Mouse (Mus musculus) layer of hippocampus, postnatal 25 days (tissue): ENCODE data around the gene Mei1. TPM values are rescaled to one million over a fixed set of nuclear protein-coding genes. Genes with fewer than 3 reads are reported as not detected.

Source experiments
- DNase-seq, 2 experiments: peaks; one replicate each; pipeline ENCODE4 v3.0.0; 2022; ENCODE audit warnings: mixed read lengths in 2 of 2, low spot score in 1 of 2; ENCODE audit errors: extremely low spot score in 1 of 2
- total RNA-seq, 2 experiments: library from RNA; stranded (reverse); gene quantifications; 2 replicates each; pipeline ENCODE4 v1.2.3; 2021

Gene Mei1
- under 1 TPM; 0.12 to 0.59 TPM for total RNA-seq

DNA sequence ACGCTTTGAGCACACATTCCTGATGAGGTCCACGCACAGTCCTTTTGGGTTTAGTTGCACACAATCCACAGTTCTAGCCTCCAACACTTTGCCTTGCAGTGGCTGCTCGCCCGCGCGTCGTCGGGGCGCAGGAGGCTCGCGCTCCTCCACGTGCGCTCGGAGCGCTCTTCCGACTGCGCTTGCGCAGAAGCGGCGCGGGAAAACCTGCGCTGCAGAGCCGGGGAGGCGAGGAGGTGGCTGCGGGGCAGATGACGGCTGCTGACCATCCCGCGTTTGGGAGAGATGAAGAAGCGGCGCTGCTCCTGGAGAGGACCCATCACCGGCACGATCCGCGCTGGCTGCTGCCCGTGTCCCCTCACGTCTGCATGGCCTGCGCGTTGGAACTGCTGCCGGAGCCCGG is at the start of gene Mei1:
TSS of gene Mei1 (plus strand) at position 99 of the 400 bp plus-strand sequence.
- DNase-seq = no peak

DNA sequence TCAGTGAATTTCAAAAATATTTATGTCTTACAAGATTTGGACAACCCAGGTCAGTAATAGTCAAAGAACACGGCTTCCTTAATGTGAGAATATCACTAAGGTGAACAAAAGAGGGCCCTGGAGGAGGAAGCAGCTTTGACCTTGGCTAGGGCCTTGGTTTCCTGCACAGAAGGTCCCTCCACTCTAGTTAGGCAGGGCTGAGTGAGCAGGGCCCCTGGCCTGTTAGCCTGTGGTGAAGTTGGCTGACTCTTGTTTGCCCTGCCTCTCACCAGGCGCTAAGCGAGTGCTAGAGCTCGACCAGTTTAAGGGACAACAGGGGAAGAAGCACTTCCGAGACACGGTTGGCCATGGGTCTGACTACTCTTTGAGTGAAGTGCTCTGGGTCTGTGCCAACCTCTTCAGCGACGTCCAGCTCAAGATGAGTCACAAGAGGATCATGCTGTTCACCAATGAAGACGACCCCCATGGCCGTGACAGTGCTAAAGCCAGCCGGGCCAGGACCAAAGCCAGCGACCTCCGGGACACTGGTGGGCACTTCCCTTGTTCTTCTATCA is 47.2 kb upstream of the Mei1 start:
- no peak for DNase-seq

DNA sequence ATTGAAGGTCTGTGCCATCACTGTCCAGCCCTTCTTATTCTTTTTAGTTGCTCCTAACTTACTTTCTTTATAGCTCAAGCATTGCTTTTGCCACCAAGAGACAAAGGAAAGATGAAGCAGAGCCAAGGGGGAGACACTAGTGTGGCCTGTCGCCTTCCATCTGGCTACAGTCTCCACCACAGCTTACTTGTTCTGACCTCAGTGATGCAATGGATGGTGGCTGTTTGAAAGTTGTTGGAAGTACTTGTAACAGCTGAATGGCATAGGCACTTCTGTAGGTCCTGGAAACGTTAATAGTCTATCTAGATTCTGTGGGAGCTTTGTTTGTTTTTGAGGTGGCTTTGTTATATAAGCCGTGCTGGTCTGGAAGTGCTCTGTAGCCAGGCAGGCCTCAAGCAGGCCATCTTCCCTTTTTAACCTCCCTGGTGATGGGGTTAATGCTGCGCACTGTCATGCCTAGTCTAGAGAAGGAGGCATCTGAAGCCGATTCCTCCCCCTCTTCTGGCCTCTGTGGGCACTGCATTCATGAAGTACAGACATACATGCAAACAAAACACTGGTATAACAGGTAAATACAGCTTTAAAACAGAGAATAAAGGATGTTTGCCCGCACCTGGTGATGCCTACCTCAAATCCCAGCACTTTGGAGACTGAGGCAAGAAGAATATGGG is 45.7 kb upstream of the Mei1 start:
- no peak for DNase-seq

DNA sequence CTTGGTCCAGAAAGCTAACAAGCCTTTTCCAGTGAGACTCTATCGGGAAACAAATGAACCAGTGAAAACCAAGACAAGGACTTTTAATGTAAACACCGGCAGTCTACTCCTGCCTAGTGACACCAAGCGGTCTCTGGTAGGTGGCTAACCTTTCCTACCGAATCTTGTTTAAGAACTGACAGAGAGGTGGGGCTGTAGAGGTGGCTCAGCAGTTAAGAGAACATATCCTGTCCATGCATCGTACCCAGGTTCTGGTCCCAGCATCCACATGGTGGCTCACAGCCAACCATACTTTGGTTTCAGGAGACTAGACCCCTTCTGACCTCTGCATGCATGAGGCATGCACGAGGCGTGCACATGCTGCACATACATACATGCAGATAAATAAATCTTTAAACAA is 42.5 kb upstream of the Mei1 start:
- no peak for DNase-seq

DNA sequence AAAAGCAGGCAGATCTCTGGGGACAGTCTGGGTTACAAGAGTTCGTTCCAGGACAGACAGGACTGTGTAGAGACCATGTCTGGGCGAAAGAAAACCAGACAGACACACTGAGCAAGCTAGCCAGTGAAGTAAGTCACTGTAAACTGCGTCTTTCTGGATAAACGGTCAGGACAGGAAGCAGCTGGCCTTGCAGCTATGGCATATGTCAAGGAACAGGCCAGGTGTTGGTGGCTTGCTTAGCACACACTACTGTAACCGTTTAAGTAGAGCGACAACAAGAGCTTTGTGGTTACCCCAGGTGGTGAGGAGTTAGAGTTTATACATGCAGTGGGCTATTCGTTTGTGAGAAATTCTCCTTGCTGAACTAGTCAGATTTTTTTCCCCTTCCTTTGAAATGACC is 42.1 kb upstream of the Mei1 start:
- DNase-seq = no peak

DNA sequence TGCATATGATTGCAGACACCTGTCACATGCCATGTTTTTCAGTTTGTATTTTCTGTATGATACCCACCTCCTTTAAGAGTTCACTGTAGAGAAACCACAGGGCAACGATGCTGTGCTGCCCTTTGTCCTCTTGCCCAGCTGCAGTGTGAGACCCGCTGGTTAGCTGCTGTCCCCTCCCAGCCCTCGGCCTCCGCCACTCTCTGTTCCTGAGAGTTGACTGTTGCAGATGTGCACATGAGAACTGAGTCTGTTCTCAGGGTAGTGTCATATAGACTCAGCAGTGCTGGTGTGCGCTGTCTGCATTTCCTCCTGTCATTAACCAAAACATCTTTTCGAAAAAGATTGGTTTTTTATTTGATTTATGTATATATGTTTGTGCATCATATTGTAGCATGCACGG is 37.4 kb upstream of the Mei1 start:
- DNase-seq = no peak

DNA sequence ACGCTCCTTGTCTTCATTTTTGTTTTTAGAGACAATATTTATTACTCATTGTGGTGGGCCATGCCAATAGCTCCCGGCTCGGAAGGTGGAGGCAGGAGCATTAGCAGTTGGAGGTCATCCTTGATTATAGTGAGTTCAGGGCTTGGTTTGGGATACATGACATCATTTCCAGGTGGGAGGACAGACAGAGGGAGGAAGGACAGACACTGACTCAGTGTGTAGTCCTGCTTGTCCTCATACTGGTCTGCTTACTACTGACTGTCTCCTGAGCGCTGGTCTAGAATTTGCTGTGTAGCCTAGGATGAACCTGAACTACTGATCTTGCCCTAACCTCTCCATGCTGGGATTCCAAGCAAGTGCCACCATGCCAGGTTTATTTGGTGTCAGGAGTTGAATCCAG is 36.0 kb upstream of the Mei1 start, which contains the start of gene Desi1:
TSS of gene Desi1 (minus strand) at position 101 of the 400 bp plus-strand sequence.
- DNase-seq = no peak

DNA sequence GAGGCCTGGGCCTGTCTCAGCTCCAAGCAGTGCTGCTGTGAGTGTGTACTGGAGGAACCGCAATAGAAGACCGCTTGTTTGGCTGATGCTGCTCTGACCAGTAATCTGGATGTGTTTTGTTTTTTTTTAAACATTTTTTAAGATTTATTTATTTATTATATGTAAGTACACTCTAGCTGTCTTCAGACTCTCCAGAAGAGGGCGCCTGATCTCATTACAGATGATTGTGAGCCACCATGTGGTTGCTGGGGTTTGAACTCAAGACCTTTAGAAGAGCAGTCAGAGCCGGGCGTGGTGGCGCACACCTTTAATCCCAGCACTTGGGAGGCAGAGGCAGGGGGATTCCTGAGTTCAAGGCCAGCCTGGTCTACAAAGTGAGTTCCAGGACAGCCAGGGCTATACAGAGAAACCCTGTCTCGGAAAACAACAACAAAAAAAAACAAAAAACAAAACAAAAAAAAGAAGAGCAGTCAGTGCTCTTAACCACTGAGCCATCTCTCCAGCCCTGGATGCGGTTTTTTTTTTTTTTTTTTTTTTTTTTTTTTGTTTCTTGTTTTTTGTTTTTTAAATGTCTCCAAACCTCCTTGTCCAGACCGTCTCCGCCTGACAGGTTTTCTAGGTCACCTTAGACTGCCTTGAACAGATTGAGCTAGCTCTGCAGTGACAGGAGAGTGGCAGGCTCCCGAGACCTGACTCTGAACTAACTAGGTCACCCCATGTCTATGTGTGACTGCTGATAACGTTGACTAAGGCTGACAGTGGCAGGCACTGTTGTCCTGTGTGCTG is 33.7 kb upstream of the Mei1 start:
- DNase-seq = peak in 1 of 2 experiments; percentile 27

DNA sequence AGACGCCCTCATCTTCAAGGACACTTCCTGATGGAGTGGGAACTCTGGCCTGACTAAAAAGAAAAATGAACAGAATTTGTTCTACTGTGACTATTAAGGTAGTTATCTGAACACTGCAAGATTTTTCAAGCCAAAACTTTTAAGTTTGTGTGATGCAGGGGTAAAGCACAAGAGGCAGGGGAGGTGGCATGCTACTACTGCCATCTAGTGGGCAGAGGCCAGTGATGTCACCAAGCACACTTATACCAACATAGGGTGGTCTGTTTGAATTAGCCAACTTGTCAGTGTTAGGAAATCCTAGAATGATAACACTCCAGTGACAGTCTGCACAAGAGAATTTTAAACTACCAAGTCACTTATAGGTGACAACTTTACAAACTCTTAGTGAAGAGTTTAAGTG is 29.1 kb upstream of the Mei1 start:
- peak in 1 of 2 experiments; percentile 24 for DNase-seq

DNA sequence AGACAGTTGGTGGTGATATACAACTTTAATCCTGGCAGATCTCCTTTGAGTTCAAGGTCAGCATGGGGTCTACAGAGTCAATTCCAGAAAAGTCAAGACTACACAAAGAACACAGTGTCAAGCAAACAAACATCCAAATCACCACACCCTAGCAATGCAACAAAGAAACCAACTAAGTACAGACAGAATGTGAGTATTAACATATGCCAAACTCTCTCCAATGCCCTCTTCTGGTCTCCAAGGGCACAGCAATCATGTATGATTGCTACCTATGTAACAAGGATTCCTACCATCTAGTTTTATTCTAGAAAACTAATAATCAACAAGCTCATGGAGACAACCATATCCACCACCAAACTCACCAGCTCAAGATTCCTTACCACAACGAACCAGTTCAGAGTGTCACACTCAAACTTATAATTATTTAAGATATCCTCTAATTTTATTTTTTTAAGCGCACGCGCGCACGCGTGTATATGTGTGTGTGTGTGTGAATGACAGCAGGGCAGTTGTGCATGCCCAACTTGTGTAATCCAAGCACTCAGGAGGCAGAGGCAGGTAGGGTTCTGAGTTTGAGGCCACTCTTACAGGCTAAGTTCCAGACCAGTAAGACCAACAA is 25.5 kb upstream of the Mei1 start:
- no peak for DNase-seq

DNA sequence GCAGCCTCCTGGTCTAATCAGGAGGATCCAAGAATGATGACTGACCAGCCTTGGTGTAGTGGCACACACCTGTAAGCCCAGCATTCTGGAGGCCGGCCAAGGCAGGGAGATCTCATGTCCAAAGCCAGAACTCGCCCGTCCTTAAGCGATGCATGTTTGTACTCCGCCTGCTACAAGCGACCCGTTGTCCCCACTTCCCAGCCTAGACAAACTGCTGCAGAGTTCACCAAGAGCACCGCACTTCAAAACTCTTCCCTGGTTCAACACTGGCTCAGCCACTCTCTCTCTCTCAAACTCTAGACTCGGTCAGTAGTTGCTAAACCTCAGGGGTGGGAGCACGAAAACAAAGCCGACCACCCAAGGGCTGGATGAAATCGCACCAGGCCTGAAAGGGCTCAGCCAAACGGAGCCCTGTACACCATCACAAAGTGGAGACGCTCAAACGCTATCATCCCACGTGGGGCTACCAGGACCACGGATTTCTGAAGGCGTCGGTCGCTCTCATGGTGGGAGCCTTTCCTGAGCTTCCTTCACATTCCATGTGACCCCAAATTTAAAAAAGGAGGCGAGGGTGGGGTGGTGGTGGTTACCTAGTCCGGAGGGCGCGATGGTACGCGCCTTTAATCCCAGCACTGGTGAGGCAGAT is 23.4 kb upstream of the Mei1 start:
- DNase-seq = no peak

DNA sequence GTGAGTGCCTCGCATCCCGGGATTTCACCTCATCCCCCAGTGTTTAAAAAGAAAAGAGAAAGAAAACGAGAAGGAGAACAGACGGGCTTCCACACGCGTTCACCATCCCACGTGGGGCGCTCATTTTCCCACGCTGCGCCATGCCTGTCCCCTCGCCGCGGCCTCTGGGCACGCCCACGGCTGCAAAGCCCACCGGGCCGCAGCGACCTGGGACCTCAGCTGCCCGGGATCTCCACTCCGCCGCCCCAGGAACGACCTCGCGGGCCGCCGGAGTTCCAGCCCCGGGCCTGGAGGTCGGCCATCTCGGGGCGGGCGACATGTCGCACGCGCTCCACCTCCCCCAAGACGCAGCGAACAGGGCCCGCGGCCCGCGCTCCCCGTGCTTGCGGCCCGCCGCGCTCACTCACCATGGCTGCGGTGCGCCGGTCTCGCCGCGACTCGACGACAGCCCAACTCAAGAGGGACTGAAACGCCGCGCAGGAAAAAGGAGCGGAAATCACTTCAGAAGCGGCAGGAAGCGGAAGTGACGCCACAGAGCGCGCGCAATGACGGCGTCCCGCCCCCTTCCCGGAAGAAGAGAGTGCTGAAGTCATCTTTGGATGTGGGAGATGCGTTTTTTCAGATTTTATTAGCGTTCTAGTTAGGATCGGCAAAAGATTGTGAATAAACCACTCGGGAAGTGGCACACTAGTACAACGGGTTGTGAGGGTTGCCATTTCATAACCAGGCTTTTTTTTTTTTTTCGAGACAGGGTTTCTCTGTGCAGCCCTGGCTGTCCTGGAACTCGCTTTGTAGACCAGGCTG is 22.5 kb upstream of the Mei1 start, which contains the start of gene Snu13:
TSS of gene Snu13 (minus strand) at position 519 of the 804 bp plus-strand sequence.
- peak; percentile 90 to 92 for DNase-seq

DNA sequence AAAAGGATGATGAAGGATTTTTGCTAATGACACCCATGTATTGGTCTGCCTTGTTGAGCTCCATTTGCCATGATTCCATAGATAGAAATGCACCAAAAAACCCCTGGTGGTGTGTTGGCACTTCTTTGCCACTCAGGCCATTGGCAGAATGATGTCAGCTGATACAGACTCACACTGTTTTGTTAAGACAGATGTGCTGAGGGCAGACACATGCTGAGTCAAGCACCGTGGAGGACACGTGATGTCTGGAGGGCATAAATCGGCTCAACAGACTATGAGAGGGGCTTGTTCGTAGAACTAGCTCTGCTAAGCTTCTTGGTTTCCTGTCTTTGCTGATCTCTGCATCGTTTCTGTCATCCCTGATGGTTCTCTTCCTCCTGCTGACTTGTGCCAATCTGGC is 17.3 kb upstream of the Mei1 start:
- no peak for DNase-seq

DNA sequence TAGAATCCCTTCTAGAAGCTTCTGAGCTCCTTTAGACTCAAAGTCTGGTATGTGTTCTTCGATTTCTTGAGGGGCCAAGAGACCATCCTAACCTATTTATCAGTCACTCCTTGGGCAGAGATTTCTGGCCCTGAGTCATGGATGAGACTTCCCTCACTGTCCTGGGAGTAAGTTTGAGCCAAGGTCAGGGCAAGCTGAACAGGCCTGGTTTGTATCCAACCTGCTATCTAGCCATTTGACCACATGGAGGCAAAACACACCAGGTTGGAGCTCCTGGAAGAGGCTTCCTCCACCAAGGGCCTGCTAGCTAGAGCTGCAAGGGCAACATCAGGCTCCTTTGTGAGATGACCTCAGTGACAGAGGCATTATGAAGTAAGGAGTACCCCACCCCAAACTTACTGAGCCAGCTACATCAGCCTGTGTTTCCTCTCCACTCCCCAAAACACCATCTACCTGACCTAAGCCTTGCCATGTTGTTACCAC is 11.0 kb upstream of the Mei1 start, which contains the start of gene 4930407I10Rik:
TSS of gene 4930407I10Rik (plus strand) at position 433 of the 483 bp plus-strand sequence.
- DNase-seq = no peak

DNA sequence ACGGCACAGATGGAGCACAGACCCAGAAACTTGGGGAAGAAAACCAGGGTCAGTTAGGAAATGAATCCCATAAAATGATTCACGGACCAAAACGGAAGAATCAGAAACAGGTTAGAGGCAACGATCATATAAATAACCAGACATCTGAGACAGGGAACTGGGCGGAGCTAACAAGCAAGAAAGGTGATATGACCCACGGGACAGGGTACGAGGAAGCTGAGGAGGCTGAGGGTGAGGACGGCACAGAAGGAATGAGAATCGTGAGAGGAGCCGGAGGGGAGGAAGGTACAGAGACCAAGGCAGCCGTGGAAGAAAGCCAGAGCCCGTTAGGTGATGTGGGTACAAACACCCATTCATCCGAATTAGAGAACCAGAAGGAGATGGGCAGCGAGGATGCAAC is 5.9 kb upstream of the Mei1 start:
- DNase-seq = no peak

DNA sequence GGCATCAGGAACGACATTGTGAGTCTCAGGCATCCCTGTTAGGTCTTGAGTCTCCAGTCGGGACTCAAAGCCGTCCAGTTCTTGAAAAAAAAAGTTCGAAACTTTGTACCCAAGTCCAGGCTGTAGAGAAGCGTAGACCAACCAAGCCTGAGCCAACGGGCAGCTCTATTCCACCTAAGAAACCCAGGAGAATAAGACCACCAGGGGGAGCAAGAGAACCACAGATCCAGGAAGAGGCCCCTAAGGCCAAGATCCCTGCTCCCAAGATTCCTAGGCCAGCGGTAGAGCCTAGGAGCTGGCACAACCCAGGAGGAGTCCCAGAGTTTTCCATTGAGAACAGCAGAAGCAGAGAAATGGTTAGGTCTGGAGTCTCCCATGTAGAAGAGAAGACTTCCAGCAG is 4.3 kb upstream of the Mei1 start:
- DNase-seq = peak; percentile 63 to 78

DNA sequence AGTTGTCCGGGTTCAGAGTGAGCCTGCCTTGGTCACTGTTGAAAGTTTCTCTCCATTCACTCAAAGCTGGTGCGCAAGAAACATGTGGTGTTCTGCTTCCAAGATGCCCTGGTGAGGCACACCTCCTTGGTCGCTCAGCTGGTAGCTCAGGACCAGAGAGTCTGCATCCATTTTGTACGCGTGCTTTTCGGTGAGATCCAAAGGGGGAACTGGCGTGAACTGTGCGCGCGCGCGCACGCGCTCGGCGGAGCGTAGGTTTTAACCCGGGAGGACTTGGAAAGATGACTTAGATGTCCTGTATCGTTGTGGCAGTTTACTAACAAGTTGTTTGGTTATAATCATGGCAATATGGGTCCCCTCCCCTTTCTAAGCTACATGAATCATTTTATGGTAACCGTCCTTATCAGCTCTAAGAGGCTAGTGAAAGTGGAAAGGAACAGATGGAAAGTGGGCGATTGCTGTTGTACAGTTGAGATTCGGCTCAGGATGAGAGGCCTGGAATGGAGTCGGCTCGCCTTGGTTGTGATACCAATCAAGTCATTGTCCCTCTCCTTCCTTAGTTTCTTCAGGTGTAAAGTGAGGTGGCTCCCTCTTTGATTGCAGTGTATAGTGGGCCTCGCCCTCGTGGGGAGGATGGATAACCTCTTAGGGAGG is 2.1 kb downstream of the Mei1 start:
- DNase-seq = no peak

DNA sequence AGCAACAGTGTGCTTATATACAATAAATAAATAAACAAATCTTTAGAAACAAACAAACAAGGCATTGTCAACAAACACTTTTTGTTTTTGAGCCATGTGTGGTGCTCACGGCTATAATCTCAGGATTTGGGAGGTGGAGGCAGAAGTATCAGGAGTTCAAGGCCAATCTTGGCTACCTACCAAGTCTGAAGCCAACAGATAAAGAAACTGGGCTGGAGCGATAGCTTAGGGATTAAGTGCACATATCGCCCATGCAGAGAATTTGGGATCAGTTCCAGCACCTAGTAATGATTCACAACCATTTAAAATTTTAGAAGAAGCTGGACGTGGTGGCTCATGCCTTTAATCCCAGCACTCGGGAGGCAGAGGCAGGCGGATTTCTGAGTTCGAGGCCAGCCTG is 3.7 kb downstream of the Mei1 start:
- DNase-seq = no peak

DNA sequence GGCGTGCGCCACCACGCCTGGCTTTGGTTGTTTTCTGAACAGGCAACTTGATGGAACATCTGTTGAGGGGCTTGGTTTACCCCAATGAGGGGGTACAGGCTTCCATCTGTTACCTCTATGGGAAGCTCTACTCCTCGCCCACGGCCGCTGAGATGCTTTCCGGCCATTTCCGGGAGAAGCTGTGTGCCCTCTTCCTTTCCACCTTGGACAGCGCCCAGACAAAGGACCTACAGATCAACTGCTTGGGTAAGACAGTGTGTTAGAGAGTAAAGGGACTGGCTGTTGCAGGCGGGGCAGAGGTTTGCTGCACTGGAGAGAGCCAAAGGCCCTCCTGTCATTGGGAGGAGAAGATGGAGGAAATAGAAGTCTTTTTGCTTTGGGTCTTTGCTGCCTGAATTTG is 10.1 kb downstream of the Mei1 start:
- DNase-seq = no peak
